Mouse (Mus musculus) liver, adult 2 months (tissue): ENCODE measurements around the gene Kmt5b.

Experiments used
- CTCF ChIP-seq: fragments of 200-500 bp; IDR thresholded peaks from 2 replicates; pipeline ENCODE4 v1.5.1; 2011; ENCODE audit warnings: low read depth, low read length, control low read depth
- POLR2A ChIP-seq: fragments of 200-500 bp; IDR thresholded peaks from 2 replicates; pipeline ENCODE4 v1.6.1; 2011; ENCODE audit warnings: low read length, control low read depth; ENCODE audit not compliant: insufficient read depth; ENCODE audit errors: extremely low read depth

- TF ChIP-seq CTCF (peak; percentile 58; the same call in 1 of the 2 replicates), POLR2A (no peak)
Measured at GRCm38 (mm10) chr19:3724779-3725178, 42.4 kb upstream of the Kmt5b start.
